Mouse (Mus musculus) heart, postnatal 25 days (tissue): Measurements from ENCODE around the gene Gnas. TPM values are rescaled to one million over a fixed set of nuclear protein-coding genes. Genes with fewer than 3 reads are reported as not detected.

Experiments used
- DNase-seq: peaks from one replicate; pipeline ENCODE4 v3.0.0; 2022; ENCODE audit warnings: low spot score
- intact Hi-C: fragments of 180-260 bp; cut with DNase I; formaldehyde crosslinking; loops from one replicate; pipeline ENCODE4 v1.15.1; 2025
- total RNA-seq, 2 experiments: library from RNA; stranded (reverse); gene quantifications; 2 replicates each; pipeline ENCODE4 v1.2.3; 2021

Gnas gene
- total RNA-seq, 2 experiments from 2014 or later = 1,170 to 1,213 TPM

- intact Hi-C loops = no loop called here
- no peak for DNase-seq
Measured at GRCm38 (mm10) chr2:174316661-174317060, 32.5 kb downstream of the Gnas start.

- intact Hi-C loops = loop anchor here (5.0 kb wide), 2 partner anchors 91 to 136 kb away; partner anchors contain the start of genes Atp5e and Nelfcd
- no peak for DNase-seq
Measured at GRCm38 (mm10) chr2:174325989-174326388, 41.9 kb downstream of the Gnas start.

- intact Hi-C loops = loop anchor here (5.0 kb wide), 2 partner anchors 91 to 136 kb away; partner anchors contain the start of genes Atp5e and Nelfcd
- no peak for DNase-seq
Measured at GRCm38 (mm10) chr2:174326481-174326880, 42.4 kb downstream of the Gnas start.

GRCm38 (mm10) chr2:174327295-174327981 is 43.3 kb downstream of the Gnas start:
- intact Hi-C loops = loop anchor here (5.0 kb wide), 2 partner anchors 90 to 135 kb away; partner anchors contain the start of genes Atp5e and Nelfcd
- DNase-seq = no peak

GRCm38 (mm10) chr2:174328358-174328905 is 44.3 kb downstream of the Gnas start:
- DNase-seq = no peak
- intact Hi-C loops = loop anchor here (5.0 kb wide), 2 partner anchors 89 to 134 kb away; partner anchors contain the start of genes Atp5e and Nelfcd

- intact Hi-C loops = loop anchor here (5.0 kb wide), 2 partner anchors 88 to 133 kb away; partner anchors contain the start of genes Atp5e and Nelfcd
- DNase-seq = no peak
Measured at GRCm38 (mm10) chr2:174328926-174329662, 45.0 kb downstream of the Gnas start.

- intact Hi-C loops = loop anchor here (2.0 to 5.0 kb wide), 3 partner anchors 15 to 132 kb away; partner anchors contain the start of genes Atp5e and Nelfcd
- DNase-seq = peak; percentile 83
Measured at GRCm38 (mm10) chr2:174329663-174330615, 45.8 kb downstream of the Gnas start.

- intact Hi-C loops = loop anchor here (2.0 kb wide), 1 partner anchor 14 kb away; no protein-coding TSS in a partner anchor
Measured at GRCm38 (mm10) chr2:174330616-174331191, 46.6 kb downstream of the Gnas start.

GRCm38 (mm10) chr2:174331282-174332030 is 47.3 kb downstream of the Gnas start:
- no peak for DNase-seq
- intact Hi-C loops = loop anchor here (2.0 kb wide), 1 partner anchor 13 kb away; no protein-coding TSS in a partner anchor

More at GRCm38 (mm10) chr2:174330616-174331191, 46.6 kb downstream of the Gnas start:
- peak; percentile 73 for DNase-seq

GRCm38 (mm10) chr2:174333239-174333890 is 49.2 kb downstream of the Gnas start:
- no peak for DNase-seq
- intact Hi-C loops = no loop called here

GRCm38 (mm10) chr2:174334415-174334814 is 50.3 kb downstream of the Gnas start:
- intact Hi-C loops = no loop called here
- no peak for DNase-seq

- intact Hi-C loops = no loop called here
- DNase-seq = no peak
Measured at GRCm38 (mm10) chr2:174337275-174337674, 53.2 kb downstream of the Gnas start.

- no peak for DNase-seq
- intact Hi-C loops = no loop called here
Measured at GRCm38 (mm10) chr2:174339701-174340100, 55.6 kb downstream of the Gnas start.

- no peak for DNase-seq
- intact Hi-C loops = no loop called here
Measured at GRCm38 (mm10) chr2:174340229-174340892, 56.2 kb downstream of the Gnas start.

- DNase-seq = no peak
- intact Hi-C loops = no loop called here
Measured at GRCm38 (mm10) chr2:174340893-174341580, 56.9 kb downstream of the Gnas start.

GRCm38 (mm10) chr2:174342793-174343400 is 58.8 kb downstream of the Gnas start:
- DNase-seq = no peak

More at GRCm38 (mm10) chr2:174342793-174343400, 58.8 kb downstream of the Gnas start:
- intact Hi-C loops = no loop called here
